17 mouse cellular contexts compared by ENCODE assay signal in the genomic region with DNA sequence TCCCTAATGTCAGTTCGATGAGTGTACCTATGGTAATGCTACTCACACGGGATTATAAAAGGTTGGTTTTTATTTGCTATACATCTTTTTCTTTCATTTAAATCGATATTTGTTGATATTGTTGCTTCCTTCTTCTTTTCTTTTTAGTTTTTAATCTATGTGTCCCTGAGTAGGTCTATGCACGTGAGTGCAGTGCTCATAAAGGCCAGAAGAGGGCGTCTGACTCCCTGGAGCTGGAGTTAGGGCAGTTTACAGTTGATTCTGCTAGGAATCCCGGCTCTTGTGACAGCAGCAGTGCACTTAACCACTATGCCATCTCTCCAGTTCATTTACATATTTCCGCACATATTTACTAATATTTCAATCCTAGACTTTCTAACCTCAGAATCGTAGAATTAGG.
DNase-seq lines count a peak whose midpoint lies in the region; ATAC-seq and TF ChIP-seq lines count a peak whose summit lies in the region.
"Had no signal": no experiment of that assay in that cellular context is flagged by ENCODE, and none has a peak within 500 bp of the region (broad histone marks: within the 10 kb centered on the region; RNA-seq: fewer than 3 reads in every experiment).

No protein-coding gene starts in this region.

- no peaks in the 10 kb centered on the region for H3K9me3 ChIP-seq in liver, embryonic 14.5 days (ENCODE audit: control insufficient read depth, low read length)
- peaks cover 4% of the 10 kb centered on the region; the same call in 1 of the 2 replicates for H3K9me3 ChIP-seq in forebrain, embryonic 10.5 days
- H3K9me3 ChIP-seq: embryonic facial prominence, embryonic 10.5 days; liver, embryonic 13.5 days had no signal

- no peak overlapping the region for H3K4me2 ChIP-seq in liver, embryonic 14.5 days (ENCODE audit: low read depth)
- H3K4me2 ChIP-seq: hindbrain, embryonic 14.5 days; liver, embryonic 13.5 days; neural tube, embryonic 15.5 days had no signal

- H3K27me3 ChIP-seq in liver, embryonic 14.5 days (ENCODE audit: control insufficient read depth, insufficient read depth, low read length): no peaks in the 10 kb centered on the region
- no peaks in the 10 kb centered on the region for H3K27me3 ChIP-seq in forebrain, embryonic 10.5 days (ENCODE audit: poor library complexity, severe bottlenecking)
- H3K27me3 ChIP-seq: liver, embryonic 13.5 days; neural tube, embryonic 15.5 days had no signal

- H3K27ac ChIP-seq in gastrocnemius, adult 2 months: no peak overlapping the region
- H3K27ac ChIP-seq in liver, embryonic 14.5 days: no peak overlapping the region
- no peak overlapping the region for H3K27ac ChIP-seq in forebrain, embryonic 10.5 days
- H3K27ac ChIP-seq: embryonic facial prominence, embryonic 10.5 days; hindbrain, embryonic 14.5 days; liver, embryonic 13.5 days; neural tube, embryonic 15.5 days had no signal

- no peak overlapping the region for H3K4me3 ChIP-seq in gastrocnemius, adult 2 months
- H3K4me3 ChIP-seq in liver, embryonic 14.5 days (ENCODE audit: insufficient read depth in 1 of 2, low read depth in 2 of 2, low read length in 2 of 2): no peak overlapping the region
- no peak overlapping the region for H3K4me3 ChIP-seq in forebrain, embryonic 10.5 days
- H3K4me3 ChIP-seq: embryonic facial prominence, embryonic 10.5 days; liver, embryonic 13.5 days; neural tube, embryonic 15.5 days had no signal

- no peaks in the 10 kb centered on the region for H3K4me1 ChIP-seq in liver, embryonic 14.5 days (replicated peaks; ENCODE audit: control insufficient read depth in 2 of 2, insufficient read depth in 2 of 2, low read length in 1 of 2)
- H3K4me1 ChIP-seq in forebrain, embryonic 10.5 days: peaks cover under 1% of the 10 kb centered on the region
- H3K4me1 ChIP-seq: liver, embryonic 13.5 days; neural tube, embryonic 15.5 days had no signal

- TF ChIP-seq CTCF in gastrocnemius, adult 2 months (IDR thresholded peaks at IDR 0.05): peak; percentile 44
- TF ChIP-seq CTCF in liver, embryonic 14.5 days (IDR thresholded peaks at IDR 0.05; ENCODE audit: low read depth): peak; percentile 48

- 60% methylated on average over 8 of the region's 8 CpGs for WGBS in liver, embryonic 14.5 days (ENCODE audit: insufficient replicate concordance)
- 87% methylated on average over 8 of the region's 8 CpGs for WGBS in forebrain, embryonic 10.5 days

- intact Hi-C loops in gastrocnemius, adult 2 months (cut with DNase I): no loop called here

- H3K36me3 ChIP-seq in liver, embryonic 14.5 days (replicated peaks; ENCODE audit: control insufficient read depth, insufficient read depth, low read depth): no peaks in the 10 kb centered on the region
- H3K36me3 ChIP-seq in forebrain, embryonic 10.5 days (replicated peaks): no peaks in the 10 kb centered on the region
- H3K36me3 ChIP-seq: embryonic facial prominence, embryonic 10.5 days; liver, embryonic 13.5 days; neural tube, embryonic 15.5 days had no signal

- H3K9ac ChIP-seq in liver, embryonic 14.5 days (replicated peaks): no peak overlapping the region
- H3K9ac ChIP-seq: hindbrain, embryonic 14.5 days; liver, embryonic 13.5 days; neural tube, embryonic 15.5 days had no signal

- no peak for TF ChIP-seq EP300 in liver, embryonic 14.5 days (IDR thresholded peaks at IDR 0.05; ENCODE audit: low read depth)

- no peak for DNase-seq in gastrocnemius, adult 2 months
- DNase-seq in gastrocnemius, adult 18-20 months (ENCODE audit: low spot score): no peak
- DNase-seq in liver, embryonic 14.5 days (ENCODE audit: low read depth in 3 of 3, low spot score in 3 of 3): no peak
- DNase-seq in liver (no peak), 416B (ENCODE audit: low read depth) (peak; percentile 43), R1 (ENCODE audit: low read depth, low spot score) (peak; percentile 52)
- no peak for DNase-seq in retina, postnatal 1 day
- DNase-seq in forebrain, embryonic 10.5 days (ENCODE audit: extremely low spot score, low spot score): no peak
- DNase-seq: adrenal gland, postnatal 10 days; cerebellum, postnatal 14 days; kidney, adult 8-10 months; liver, embryonic 13.5 days; right cerebral cortex, adult 18-20 months; thymus, adult 18-20 months had no signal

- no peak for ATAC-seq in liver, embryonic 14.5 days (ENCODE audit: insufficient read depth)

Comparison
In these comparisons a context has a peak if more than half of its experiments do, and no peak if none do; other contexts are left out.
1. DNase-seq: peak in 416B (single experiment) and R1 (single experiment); none in gastrocnemius, adult 2 months (single experiment), gastrocnemius, adult 18-20 months (single experiment), liver, embryonic 14.5 days (0 of 3), liver (single experiment), retina, postnatal 1 day (single experiment) and forebrain, embryonic 10.5 days (single experiment).